Comparison of ENCODE assay signal across 14 mouse cellular contexts in the genomic region with DNA sequence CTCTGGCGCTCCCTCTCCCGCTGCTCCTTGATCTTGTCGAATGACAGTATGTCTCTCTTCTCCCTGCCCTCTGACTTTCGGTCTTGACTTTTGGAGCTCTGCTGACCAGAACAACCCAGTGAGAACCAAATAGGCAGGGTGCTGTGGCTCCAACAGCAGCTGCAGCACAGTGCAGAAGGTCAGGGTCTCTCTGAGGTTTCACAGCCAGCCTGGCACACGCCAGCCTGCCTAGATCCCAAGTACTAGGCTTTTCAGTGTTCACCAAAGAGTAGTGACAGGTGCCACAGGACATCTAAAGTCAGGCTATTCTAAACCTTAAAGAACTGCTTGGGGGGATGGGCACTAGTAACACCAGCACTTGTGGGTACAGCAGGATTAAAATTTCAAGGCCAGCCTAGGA.
"Had no signal": no experiment of that assay in that cellular context is flagged by ENCODE, and none has a peak within 500 bp of the region (broad histone marks: within the 10 kb centered on the region; RNA-seq: fewer than 3 reads in every experiment).

No protein-coding gene starts in this region.

- H3K27ac ChIP-seq: lung, embryonic 15.5 days; macrophage; midbrain, embryonic 13.5 days; midbrain, embryonic 15.5 days; neural tube, embryonic 12.5 days; stomach, embryonic 15.5 days; stomach, postnatal 0 days had no signal

- DNase-seq: lung, adult 2 months; lung, postnatal 14 days; lung, postnatal 36 days; thymus, adult 2 months; thymus, postnatal 25 days; thymus, postnatal 4 days had no signal

- H3K4me3 ChIP-seq: lung, embryonic 15.5 days; megakaryocyte, embryonic 14.5 days; midbrain, embryonic 13.5 days; midbrain, embryonic 15.5 days; neural tube, embryonic 12.5 days; stomach, embryonic 15.5 days had no signal

- H3K27me3 ChIP-seq: lung, embryonic 15.5 days; megakaryocyte, embryonic 14.5 days; midbrain, embryonic 13.5 days; midbrain, embryonic 15.5 days; neural tube, embryonic 12.5 days; stomach, embryonic 15.5 days had no signal

- H3K4me1 ChIP-seq: lung, embryonic 15.5 days; midbrain, embryonic 13.5 days; midbrain, embryonic 15.5 days; neural tube, embryonic 12.5 days; stomach, embryonic 15.5 days had no signal

- H3K9me3 ChIP-seq: lung, embryonic 15.5 days; megakaryocyte, embryonic 14.5 days; midbrain, embryonic 13.5 days; midbrain, embryonic 15.5 days; neural tube, embryonic 12.5 days; stomach, embryonic 15.5 days had no signal
